Comparison of ENCODE assay signal across 8 mouse cellular contexts in genomic region chr1:171238463-171238862, GRCm38 (mm10). TPM values are rescaled to one million over a fixed set of nuclear protein-coding genes. Genes with fewer than 3 reads are reported as not detected.
DNase-seq lines count a peak whose midpoint lies in the region; ATAC-seq and TF ChIP-seq lines count a peak whose summit lies in the region.

No protein-coding gene starts in this region.

- H3K9ac ChIP-seq in intestine, postnatal 0 days (ENCODE audit: low read depth, low read length): no peak overlapping the region
- no peak overlapping the region for H3K9ac ChIP-seq in stomach, postnatal 0 days (ENCODE audit: low read length)

- H3K9me3 ChIP-seq in intestine, postnatal 0 days (ENCODE audit: control insufficient read depth): no peaks in the 10 kb centered on the region
- H3K9me3 ChIP-seq in stomach, postnatal 0 days (ENCODE audit: control insufficient read depth, low read length): no peaks in the 10 kb centered on the region

- ATAC-seq in common myeloid progenitor, adult 5-6 weeks (replicated peaks; ENCODE audit: low read depth, poor library complexity, severe bottlenecking): peak; percentile 73
- peak; percentile 34; the same call in 1 of the 2 replicates for ATAC-seq in intestine, postnatal 0 days
- ATAC-seq in stomach, postnatal 0 days (ENCODE audit: low FRiP score, low TSS enrichment): 0 out of 2 replicates have a peak, but pooled peaks have one; percentile 48

- no peak overlapping the region for H3K4me3 ChIP-seq in intestine, postnatal 0 days (ENCODE audit: low read depth, low read length)
- H3K4me3 ChIP-seq in stomach, postnatal 0 days (ENCODE audit: low read depth, low read length): no peak overlapping the region

- no peak overlapping the region for H3K27ac ChIP-seq in intestine, postnatal 0 days (ENCODE audit: low read depth, low read length)
- H3K27ac ChIP-seq in stomach, postnatal 0 days (replicated peaks): no peak overlapping the region

- 63% methylated on average over 14 of the region's 14 CpGs for WGBS in intestine, postnatal 0 days
- 76% methylated on average over 14 of the region's 14 CpGs for WGBS in stomach, postnatal 0 days

- peak; percentile 91 for TF ChIP-seq CTCF in intestine, postnatal 0 days (IDR thresholded peaks at IDR 0.05; ENCODE audit: low read depth)
- TF ChIP-seq CTCF in stomach, postnatal 0 days (IDR thresholded peaks at IDR 0.05; ENCODE audit: low read depth): peak; percentile 90

- no peak for TF ChIP-seq EP300 in stomach, postnatal 0 days (optimal IDR thresholded peaks at IDR 0.05)

- no peak overlapping the region for H3K4me2 ChIP-seq in intestine, postnatal 0 days (replicated peaks; ENCODE audit: low read depth)
- H3K4me2 ChIP-seq in stomach, postnatal 0 days (replicated peaks; ENCODE audit: low read depth): no peak overlapping the region

- DNase-seq in cerebellum, postnatal 14 days: peak; percentile 66 to 77
- DNase-seq in cerebellum, adult 9-10 months: no peak
- DNase-seq in ovary, postnatal 36 days (ENCODE audit: low spot score): peak; percentile 63
- DNase-seq in ovary, postnatal 14 days (ENCODE audit: low spot score): no peak
- peak; percentile 67 for DNase-seq in lung, postnatal 25 days (ENCODE audit: low spot score)
- DNase-seq in stomach, postnatal 0 days (ENCODE audit: low spot score): peak; percentile 82

- H3K36me3 ChIP-seq in intestine, postnatal 0 days (ENCODE audit: control insufficient read depth, insufficient read depth): peaks cover 86% of the 10 kb centered on the region
- peaks cover 35% of the 10 kb centered on the region for H3K36me3 ChIP-seq in stomach, postnatal 0 days (ENCODE audit: control insufficient read depth, insufficient read depth, low read length)

- no peaks in the 10 kb centered on the region for H3K27me3 ChIP-seq in intestine, postnatal 0 days (replicated peaks; ENCODE audit: control insufficient read depth, insufficient read depth, low read length)
- no peaks in the 10 kb centered on the region for H3K27me3 ChIP-seq in stomach, postnatal 0 days (ENCODE audit: control insufficient read depth, insufficient read depth, low read length)

- H3K4me1 ChIP-seq in intestine, postnatal 0 days (replicated peaks; ENCODE audit: control insufficient read depth, insufficient read depth, low read length): no peaks in the 10 kb centered on the region
- no peaks in the 10 kb centered on the region for H3K4me1 ChIP-seq in stomach, postnatal 0 days (replicated peaks; ENCODE audit: control insufficient read depth, insufficient read depth)

RNA-seq across cellular contexts. Expression of gene Fcer1g, which starts 4.3 kb away (rescaled TPM):
- 58.4 and 94.7 TPM in 2 replicates for total RNA-seq in common myeloid progenitor, adult 5-6 weeks (2017)
- 47.7 and 54.0 TPM in 2 replicates for polyA plus RNA-seq in intestine, postnatal 0 days (2015; fragmentation: Nextera tagmentation; extraction: Ambion mirVana)
- polyA plus RNA-seq in stomach, postnatal 0 days (2015; fragmentation: Nextera tagmentation; extraction: Ambion mirVana): 51.3 and 59.4 TPM in 2 replicates

RNA-seq across cellular contexts. Expression of gene Adamts4, which starts 11.8 kb away (rescaled TPM):
- total RNA-seq in common myeloid progenitor, adult 5-6 weeks (2017): not detected in 2 replicates
- 2.0 and 2.8 TPM in 2 replicates for polyA plus RNA-seq in intestine, postnatal 0 days (2015; fragmentation: Nextera tagmentation; extraction: Ambion mirVana)
- polyA plus RNA-seq in stomach, postnatal 0 days (2015; fragmentation: Nextera tagmentation; extraction: Ambion mirVana): 3.5 and 3.9 TPM in 2 replicates

RNA-seq across cellular contexts. Expression of gene Ndufs2, which starts 12.7 kb away (rescaled TPM):
- 198 and 334 TPM in 2 replicates for total RNA-seq in common myeloid progenitor, adult 5-6 weeks (2017)
- polyA plus RNA-seq in intestine, postnatal 0 days (2015; fragmentation: Nextera tagmentation; extraction: Ambion mirVana): 249 and 255 TPM in 2 replicates
- 210 and 218 TPM in 2 replicates for polyA plus RNA-seq in stomach, postnatal 0 days (2015; fragmentation: Nextera tagmentation; extraction: Ambion mirVana)

RNA-seq across cellular contexts. Expression of gene Apoa2, which starts 13.6 kb away (rescaled TPM):
- total RNA-seq in common myeloid progenitor, adult 5-6 weeks (2017): 3.7 TPM in 1 of 2 replicates, not detected in the other
- polyA plus RNA-seq in intestine, postnatal 0 days (2015; fragmentation: Nextera tagmentation; extraction: Ambion mirVana): 9.2 and 14.1 TPM in 2 replicates
- polyA plus RNA-seq in stomach, postnatal 0 days (2015; fragmentation: Nextera tagmentation; extraction: Ambion mirVana): 26.3 and 49.4 TPM in 2 replicates

RNA-seq across cellular contexts. Expression of gene Tomm40l, which starts 16.1 kb away (rescaled TPM):
- 19.0 and 21.5 TPM in 2 replicates for total RNA-seq in common myeloid progenitor, adult 5-6 weeks (2017)
- 14.7 and 16.5 TPM in 2 replicates for polyA plus RNA-seq in intestine, postnatal 0 days (2015; fragmentation: Nextera tagmentation; extraction: Ambion mirVana)
- polyA plus RNA-seq in stomach, postnatal 0 days (2015; fragmentation: Nextera tagmentation; extraction: Ambion mirVana): 19.6 and 20.5 TPM in 2 replicates

Comparison
In these comparisons a context has a peak if more than half of its experiments do, and no peak if none do; other contexts are left out.
1. DNase-seq: peak in cerebellum, postnatal 14 days (2 of 2), ovary, postnatal 36 days (single experiment), lung, postnatal 25 days (single experiment) and stomach, postnatal 0 days (single experiment); none in cerebellum, adult 9-10 months (single experiment) and ovary, postnatal 14 days (single experiment).
2. Peak in every context shown above with its lines, with median percentiles within 50 percentile points of each other: ATAC-seq.